Mouse (Mus musculus): ENCODE results near the gene H6pd. TPM values are rescaled to one million over a fixed set of nuclear protein-coding genes. Genes with fewer than 3 reads are reported as not detected.

H6pd gene
- polyA plus RNA-seq, 1 experiment: 66.4 TPM

- H3K4me1 ChIP-seq (ENCODE audit: control insufficient read depth, insufficient read depth, insufficient read length, low read length): peaks cover 6% of the 10 kb centered on the region
- no peak overlapping the region for H3K4me3 ChIP-seq (ENCODE audit: insufficient read depth, low read depth, low read length)
- H3K27ac ChIP-seq (replicated peaks; ENCODE audit: low read depth, low read length): no peak overlapping the region
Measured at GRCm38 (mm10) chr4:150010054-150010730, 1.4 kb upstream of the H6pd start.

- Histone ChIP-seq H3K4me1 (ENCODE audit: control insufficient read depth, insufficient read depth, insufficient read length, low read length) (peaks cover 6% of the 10 kb centered on the region), H3K4me3 (ENCODE audit: insufficient read depth, low read depth, low read length) (no peak overlapping the region), H3K27ac (replicated peaks; ENCODE audit: low read depth, low read length) (no peak overlapping the region)
Measured at GRCm38 (mm10) chr4:150009587-150009930, 736 bp upstream of the H6pd start.

GRCm38 (mm10) chr4:150008325-150008852 is 434 bp downstream of the H6pd start:
- peaks cover 11% of the 10 kb centered on the region for H3K4me1 ChIP-seq (ENCODE audit: control insufficient read depth, insufficient read depth, insufficient read length, low read length)
- peak overlapping the region; percentile 67 for H3K4me3 ChIP-seq (ENCODE audit: insufficient read depth, low read depth, low read length)
- H3K27ac ChIP-seq (replicated peaks; ENCODE audit: low read depth, low read length): peak overlapping the region; percentile 59

DNA sequence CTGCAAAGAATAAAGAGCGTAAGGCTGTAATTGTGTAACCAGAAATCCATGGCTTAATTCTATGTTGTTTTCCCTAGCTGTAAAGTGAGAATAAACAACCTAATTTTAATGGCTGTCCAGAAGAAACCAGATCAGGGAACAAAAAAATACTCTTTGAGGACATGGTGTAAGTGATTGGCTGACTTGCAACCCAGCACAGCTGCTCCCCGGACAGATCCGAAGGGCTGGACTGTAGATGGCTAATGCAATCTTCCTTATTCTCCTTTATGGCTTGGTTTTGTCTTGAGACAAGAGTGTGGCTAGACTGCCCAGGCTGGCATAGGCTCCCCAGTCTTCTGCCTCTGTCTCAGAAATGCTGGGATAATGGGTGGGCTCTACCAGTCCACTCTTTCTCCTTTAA is 1.4 kb downstream of the H6pd start:
- Histone ChIP-seq H3K4me1 (ENCODE audit: control insufficient read depth, insufficient read depth, insufficient read length, low read length) (peaks cover 11% of the 10 kb centered on the region), H3K27ac (replicated peaks; ENCODE audit: low read depth, low read length) (no peak overlapping the region), H3K4me3 (ENCODE audit: insufficient read depth, low read depth, low read length) (0 out of 2 replicates have a peak overlapping the region, but pooled peaks have one; percentile 1)

DNA sequence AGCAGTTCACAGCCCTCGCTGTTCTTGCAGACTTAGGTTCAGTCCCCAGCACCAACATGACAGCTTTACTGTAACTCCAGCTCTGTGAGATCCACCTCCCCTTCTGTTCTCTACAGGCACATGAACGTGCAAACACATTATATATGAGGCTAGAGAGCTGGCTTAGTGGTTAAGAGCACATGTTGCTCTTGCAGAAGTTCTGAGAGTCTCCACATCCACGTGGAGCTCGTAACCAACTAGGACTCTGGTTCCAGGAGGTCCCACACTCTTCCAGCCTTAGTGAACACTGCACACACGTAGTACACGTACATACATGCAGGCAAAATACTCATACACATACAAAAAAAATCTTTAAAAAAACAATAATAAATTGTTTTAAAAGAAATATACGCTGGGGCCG is 1.8 kb downstream of the H6pd start:
- H3K4me3 ChIP-seq (ENCODE audit: insufficient read depth, low read depth, low read length): no peak overlapping the region

DNA sequence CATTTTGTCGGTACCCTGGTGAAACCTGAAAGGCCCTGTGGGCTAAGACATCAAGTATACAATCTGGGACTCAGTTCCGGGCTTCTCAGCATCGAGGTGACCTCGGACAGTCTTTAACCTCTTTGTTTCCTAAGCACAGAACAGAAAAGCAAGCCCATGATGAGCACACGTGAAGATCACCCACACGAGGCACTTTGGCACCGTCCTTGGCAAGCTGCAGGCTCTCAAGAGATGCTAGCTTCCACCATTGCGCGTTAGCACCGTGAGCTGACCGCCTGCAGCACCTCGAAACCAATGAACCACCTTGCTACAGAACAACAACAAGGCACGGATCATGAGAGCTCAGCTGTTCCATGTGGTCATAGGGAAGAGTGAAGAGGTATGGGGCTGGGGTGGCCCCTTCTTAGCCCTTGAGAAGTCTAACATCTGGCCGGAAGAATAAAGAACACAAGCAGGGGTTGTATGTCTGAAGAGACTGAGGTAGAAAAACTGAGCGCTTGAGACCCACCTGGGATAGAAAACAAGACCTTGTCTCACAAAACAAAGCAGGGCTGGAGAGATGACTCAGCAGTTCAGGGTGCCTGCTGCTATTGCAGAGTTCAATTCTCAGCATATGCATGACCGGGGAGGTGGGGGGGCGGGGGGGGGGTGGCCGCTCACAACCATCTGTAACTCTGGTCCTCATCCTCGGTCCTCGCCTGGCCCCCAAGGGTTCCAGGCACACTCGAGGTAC is 2.5 kb downstream of the H6pd start:
- peak overlapping the region; percentile 17; the same call in 1 of the 2 replicates for H3K27ac ChIP-seq (replicated peaks; ENCODE audit: low read depth, low read length)
- H3K4me1 ChIP-seq (ENCODE audit: control insufficient read depth, insufficient read depth, insufficient read length, low read length): peaks cover 11% of the 10 kb centered on the region
- no peak overlapping the region for H3K4me3 ChIP-seq (ENCODE audit: insufficient read depth, low read depth, low read length)

More for the DNA sequence above, 1.8 kb downstream of the H6pd start:
- no peak overlapping the region for H3K27ac ChIP-seq (replicated peaks; ENCODE audit: low read depth, low read length)
- H3K4me1 ChIP-seq (ENCODE audit: control insufficient read depth, insufficient read depth, insufficient read length, low read length): peaks cover 11% of the 10 kb centered on the region

- H3K27ac ChIP-seq (replicated peaks; ENCODE audit: low read depth, low read length): no peak overlapping the region
- H3K4me3 ChIP-seq (ENCODE audit: insufficient read depth, low read depth, low read length): no peak overlapping the region
- peaks cover 11% of the 10 kb centered on the region for H3K4me1 ChIP-seq (ENCODE audit: control insufficient read depth, insufficient read depth, insufficient read length, low read length)
Measured at GRCm38 (mm10) chr4:150005231-150005630, 3.6 kb downstream of the H6pd start.

GRCm38 (mm10) chr4:150003641-150004040 is 5.2 kb downstream of the H6pd start:
- Histone ChIP-seq H3K4me1 (ENCODE audit: control insufficient read depth, insufficient read depth, insufficient read length, low read length) (peaks cover 16% of the 10 kb centered on the region), H3K4me3 (ENCODE audit: insufficient read depth, low read depth, low read length) (no peak overlapping the region), H3K27ac (replicated peaks; ENCODE audit: low read depth, low read length) (peak overlapping the region; percentile 53)

DNA sequence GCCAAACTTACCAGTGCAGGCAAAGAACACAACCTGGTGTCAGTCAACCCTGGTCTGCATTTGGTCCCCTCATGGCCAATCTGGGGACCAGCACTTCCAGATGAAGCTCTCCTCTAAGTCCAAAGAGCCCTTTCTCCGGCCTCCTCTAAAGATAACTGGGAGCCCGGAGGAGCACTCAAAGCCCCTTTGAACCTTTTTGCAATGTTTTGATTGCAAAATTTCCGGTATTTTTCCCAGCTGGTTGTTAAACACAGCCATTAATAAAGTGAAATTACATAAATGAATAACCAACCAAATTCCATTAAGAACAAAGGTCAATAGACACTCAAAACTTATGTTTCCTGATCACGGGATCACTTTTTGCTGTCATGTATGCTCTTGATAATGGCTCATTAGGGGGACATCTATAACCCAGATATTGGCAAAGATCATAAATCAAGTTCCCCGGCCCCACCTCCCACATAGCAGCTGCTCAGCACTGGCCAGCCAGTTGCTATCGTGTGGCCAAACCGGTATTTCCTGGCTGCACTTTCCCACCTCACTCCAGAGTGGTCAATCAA is 5.7 kb downstream of the H6pd start:
- Histone ChIP-seq H3K4me3 (ENCODE audit: insufficient read depth, low read depth, low read length) (peak overlapping the region; percentile 74), H3K27ac (replicated peaks; ENCODE audit: low read depth, low read length) (peak overlapping the region; percentile 75), H3K4me1 (ENCODE audit: control insufficient read depth, insufficient read depth, insufficient read length, low read length) (peaks cover 16% of the 10 kb centered on the region)

DNA sequence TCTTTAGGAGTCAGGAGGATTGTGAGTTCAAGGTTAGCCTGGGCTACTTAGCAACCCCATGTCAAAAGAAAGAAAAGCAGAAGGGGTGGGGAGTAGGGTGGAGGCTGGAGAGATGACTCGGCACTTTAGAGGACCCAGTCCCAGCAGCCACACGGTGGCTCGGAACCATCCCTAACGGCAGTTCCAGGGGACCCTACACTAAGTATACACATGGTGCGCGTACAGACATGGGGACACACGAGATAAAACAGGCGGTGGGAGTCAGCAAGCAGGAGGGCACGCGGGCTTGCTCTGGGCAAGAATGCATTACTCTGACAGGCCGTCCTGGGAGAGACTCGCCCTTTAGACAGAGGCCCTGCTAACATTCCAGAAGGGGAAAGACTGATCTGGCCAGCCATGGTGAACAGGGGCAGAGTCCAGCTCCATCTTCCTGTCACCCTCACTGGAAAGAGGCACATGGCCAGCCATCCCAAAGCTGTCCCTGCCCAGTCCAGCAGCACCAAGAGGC is 6.7 kb downstream of the H6pd start:
- peaks cover 18% of the 10 kb centered on the region for H3K4me1 ChIP-seq (ENCODE audit: control insufficient read depth, insufficient read depth, insufficient read length, low read length)
- peak overlapping the region; percentile 74 for H3K4me3 ChIP-seq (ENCODE audit: insufficient read depth, low read depth, low read length)
- H3K27ac ChIP-seq (replicated peaks; ENCODE audit: low read depth, low read length): peak overlapping the region; percentile 94

GRCm38 (mm10) chr4:150001221-150001860 is 7.5 kb downstream of the H6pd start:
- Histone ChIP-seq H3K4me1 (ENCODE audit: control insufficient read depth, insufficient read depth, insufficient read length, low read length) (peaks cover 23% of the 10 kb centered on the region), H3K27ac (replicated peaks; ENCODE audit: low read depth, low read length) (peak overlapping the region; percentile 94), H3K4me3 (ENCODE audit: insufficient read depth, low read depth, low read length) (peak overlapping the region; percentile 74)

- Histone ChIP-seq H3K4me1 (ENCODE audit: control insufficient read depth, insufficient read depth, insufficient read length, low read length) (peaks cover 20% of the 10 kb centered on the region), H3K27ac (replicated peaks; ENCODE audit: low read depth, low read length) (peak overlapping the region; percentile 94), H3K4me3 (ENCODE audit: insufficient read depth, low read depth, low read length) (peak overlapping the region; percentile 74)
Measured at GRCm38 (mm10) chr4:149999931-150000555, 8.8 kb downstream of the H6pd start.

DNA sequence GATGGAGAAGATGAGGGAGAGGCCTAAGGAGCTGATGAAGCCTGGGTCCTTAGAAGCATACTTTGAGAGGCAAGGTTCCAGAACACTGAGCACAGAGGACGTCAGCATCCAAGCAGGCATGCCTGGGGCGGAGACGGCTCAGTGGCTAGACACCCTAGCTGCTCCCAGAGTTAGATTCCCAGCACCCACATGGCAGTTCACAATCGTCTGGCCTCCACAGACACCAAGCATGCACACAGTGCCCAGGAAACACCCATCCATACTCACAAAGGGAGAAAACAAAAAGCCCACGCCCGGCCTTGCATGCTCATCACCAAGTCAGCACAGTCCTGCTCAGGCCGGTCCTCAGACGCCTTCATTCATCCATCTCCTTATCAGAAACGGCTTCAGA is 9.3 kb downstream of the H6pd start:
- peaks cover 20% of the 10 kb centered on the region for H3K4me1 ChIP-seq (ENCODE audit: control insufficient read depth, insufficient read depth, insufficient read length, low read length)
- H3K27ac ChIP-seq (replicated peaks; ENCODE audit: low read depth, low read length): peak overlapping the region; percentile 94
- H3K4me3 ChIP-seq (ENCODE audit: insufficient read depth, low read depth, low read length): peak overlapping the region; percentile 0; the same call in 1 of the 2 replicates

DNA sequence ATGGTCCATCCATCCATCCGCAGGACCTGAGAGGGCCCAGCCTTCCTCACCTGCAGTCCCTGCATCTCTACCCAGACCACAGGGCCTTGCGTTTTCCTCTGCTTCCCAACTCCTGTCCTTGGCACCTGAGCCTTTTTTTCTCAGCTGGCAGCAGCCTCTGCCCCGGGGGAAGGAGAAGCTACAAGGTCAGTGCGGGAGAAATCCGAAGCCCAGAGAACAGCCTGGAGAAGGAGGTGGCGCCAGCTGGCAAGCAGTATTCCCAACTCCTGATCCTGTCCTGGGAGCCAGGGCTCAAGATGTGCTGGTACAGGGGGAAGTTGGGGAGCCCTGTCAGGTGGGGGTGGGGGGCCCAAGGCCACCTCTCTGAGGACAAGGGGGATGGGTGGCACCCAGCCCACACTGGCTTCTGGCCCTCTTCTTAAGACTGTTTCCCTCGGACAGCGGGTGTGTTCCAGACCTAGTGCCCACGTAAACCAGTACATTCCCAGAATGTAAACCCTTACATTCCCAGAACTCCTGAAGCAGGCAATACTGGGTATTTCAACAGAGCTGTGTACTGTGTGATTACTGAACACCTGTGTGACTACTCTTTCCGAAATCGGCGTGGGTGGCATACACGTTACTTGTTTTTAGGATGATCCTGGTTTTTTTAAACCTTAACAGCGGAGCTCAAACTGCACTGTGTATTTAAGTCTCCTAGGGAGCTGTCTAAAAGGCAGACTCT is 9.9 kb downstream of the H6pd start:
- Histone ChIP-seq H3K4me3 (ENCODE audit: insufficient read depth, low read depth, low read length) (peak overlapping the region; percentile 0; the same call in 1 of the 2 replicates), H3K27ac (replicated peaks; ENCODE audit: low read depth, low read length) (peak overlapping the region; percentile 94), H3K4me1 (ENCODE audit: control insufficient read depth, insufficient read depth, insufficient read length, low read length) (peaks cover 20% of the 10 kb centered on the region)

Measured in brown adipose tissue, adult 24 weeks (tissue).